Mouse (Mus musculus) gastrocnemius, postnatal 14 days (tissue): ENCODE results near the gene Arhgef28. TPM values are rescaled to one million over a fixed set of nuclear protein-coding genes. Genes with fewer than 3 reads are reported as not detected.
A peak's percentile ranks its signal among the peaks of the same experiment; 100 is the strongest.
"Not testable (repeated sequence)": the region's sequence is repeated elsewhere in the genome, so short reads cannot be mapped to it uniquely, and the experiment has no call there.

Experiments
- DNase-seq: peaks from one replicate; pipeline ENCODE4 v3.0.0; 2021; ENCODE audit warnings: mixed read lengths
- intact Hi-C: fragments of 180-260 bp; cut with DNase I; formaldehyde crosslinking; loops from one replicate; pipeline ENCODE4 v1.15.1; 2025; ENCODE audit warnings: low total_unique reads
- total RNA-seq, 2 experiments: library from RNA; stranded (reverse); gene quantifications; 2 replicates each; pipeline ENCODE4 v1.2.3; 2021

Arhgef28 gene
- total RNA-seq, 2 experiments from 2014 or later = 3.8 to 4.6 TPM

DNA sequence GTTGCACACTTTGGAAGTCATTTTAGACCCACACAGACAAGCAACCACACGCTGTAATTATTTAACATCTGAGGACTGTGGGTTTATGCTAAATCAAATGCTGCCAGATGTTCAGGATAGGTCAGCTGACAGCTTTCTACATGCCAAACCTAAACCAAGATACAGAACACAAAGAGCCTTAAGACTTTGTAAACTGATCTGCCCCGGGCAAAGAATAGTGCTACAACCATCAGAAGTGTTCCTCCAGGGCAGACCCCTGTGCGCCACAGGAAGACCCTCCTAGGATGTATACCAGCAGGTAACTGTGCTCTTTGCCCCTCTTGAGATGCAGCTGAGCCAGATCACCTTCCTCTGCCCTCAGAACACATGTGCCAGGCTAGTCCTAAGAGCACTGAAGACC lies 111.9 kb downstream of the Arhgef28 start:
- intact Hi-C loops = no loop called here
- DNase-seq = no peak

DNA sequence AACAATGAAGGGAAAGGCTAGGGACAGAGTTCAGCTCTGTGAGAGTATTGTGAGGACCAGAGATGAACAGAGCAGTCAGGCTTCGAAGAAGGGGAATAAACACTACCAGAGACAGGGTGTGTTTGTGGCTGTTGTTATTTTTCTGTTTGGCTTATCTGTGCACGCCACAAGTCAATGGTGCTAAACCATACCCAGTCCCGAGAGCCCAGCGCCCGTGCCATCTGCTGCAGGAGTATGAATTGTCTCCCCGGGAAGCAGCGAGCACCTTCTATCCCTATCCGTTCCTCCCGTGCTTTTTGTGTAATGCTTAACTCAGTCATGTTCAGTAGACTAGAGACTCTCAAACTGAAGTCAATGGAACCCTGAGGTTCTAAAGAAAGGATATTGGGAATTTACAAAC lies 112.8 kb downstream of the Arhgef28 start:
- DNase-seq = no peak
- intact Hi-C loops = no loop called here

DNA sequence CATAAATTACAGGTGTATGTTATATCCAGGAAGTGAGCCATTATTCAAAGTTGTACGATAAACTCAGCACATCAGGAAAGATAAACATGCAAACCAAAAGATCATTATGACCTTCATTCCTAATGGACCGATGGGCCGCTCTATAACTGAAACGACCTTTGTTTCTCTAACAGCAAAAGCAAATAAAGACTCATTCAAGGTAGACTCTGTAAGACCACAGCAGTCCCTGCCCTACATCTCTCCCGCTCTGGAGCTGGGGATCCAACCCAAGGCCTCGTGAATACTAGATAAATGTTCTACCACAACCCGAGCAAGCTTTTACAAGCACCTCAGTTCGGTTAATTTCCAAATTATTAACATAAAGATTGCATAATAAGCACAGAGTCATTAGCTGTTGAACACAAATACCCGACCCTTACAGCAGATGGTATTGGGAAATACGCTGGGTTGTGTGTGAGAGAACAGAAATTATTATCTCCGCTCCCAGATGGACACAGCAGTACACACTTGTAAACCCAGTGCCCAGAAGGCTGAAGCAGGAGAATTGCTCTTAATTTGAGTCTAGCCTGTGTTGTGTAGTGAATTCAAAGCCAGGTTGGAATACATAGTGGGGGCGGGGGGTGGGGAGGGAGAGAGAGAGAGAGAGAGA lies 113.8 kb downstream of the Arhgef28 start:
- intact Hi-C loops = no loop called here
- DNase-seq = no peak

DNA sequence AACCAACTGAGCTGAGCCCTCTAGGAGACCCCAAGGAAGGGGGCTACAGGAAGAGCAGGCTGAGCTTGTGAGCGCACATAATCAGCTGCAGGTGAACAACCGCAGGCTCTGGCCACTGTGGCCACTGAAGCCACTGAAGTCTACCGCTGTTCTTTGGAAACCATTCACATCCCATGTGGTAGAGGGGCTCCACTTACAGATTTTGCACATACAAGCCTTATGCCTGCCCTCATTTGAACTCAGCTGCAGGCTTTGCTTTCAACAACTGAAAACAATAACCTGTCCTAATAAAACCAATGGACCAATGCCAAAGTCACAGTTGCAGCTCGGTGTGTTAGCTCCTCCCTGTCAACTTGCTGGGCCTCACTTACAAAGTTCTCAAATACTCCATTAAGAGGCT lies 126.6 kb downstream of the Arhgef28 start:
- intact Hi-C loops = no loop called here
- no peak for DNase-seq

DNA sequence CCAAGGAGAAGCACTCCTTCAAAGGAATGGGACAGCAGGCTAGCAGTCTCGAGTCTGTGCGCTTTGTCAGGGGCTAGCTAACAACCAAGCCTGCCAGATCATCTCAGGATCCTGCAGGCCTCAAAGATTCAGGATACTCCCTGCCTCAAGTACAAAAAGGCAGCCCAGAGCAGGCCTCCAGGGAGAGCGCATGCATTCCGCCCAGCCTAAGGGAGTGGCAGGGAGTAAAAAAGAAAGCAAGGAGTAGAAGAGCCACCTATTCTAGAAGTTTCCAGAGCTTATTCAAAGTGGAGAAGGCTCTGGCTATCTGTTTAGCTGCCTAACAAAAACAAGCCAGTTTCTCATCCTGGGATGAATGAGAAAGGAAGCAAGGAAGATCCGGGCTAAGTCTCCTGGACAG lies 128.0 kb downstream of the Arhgef28 start:
- intact Hi-C loops = no loop called here
- DNase-seq = peak; percentile 17

DNA sequence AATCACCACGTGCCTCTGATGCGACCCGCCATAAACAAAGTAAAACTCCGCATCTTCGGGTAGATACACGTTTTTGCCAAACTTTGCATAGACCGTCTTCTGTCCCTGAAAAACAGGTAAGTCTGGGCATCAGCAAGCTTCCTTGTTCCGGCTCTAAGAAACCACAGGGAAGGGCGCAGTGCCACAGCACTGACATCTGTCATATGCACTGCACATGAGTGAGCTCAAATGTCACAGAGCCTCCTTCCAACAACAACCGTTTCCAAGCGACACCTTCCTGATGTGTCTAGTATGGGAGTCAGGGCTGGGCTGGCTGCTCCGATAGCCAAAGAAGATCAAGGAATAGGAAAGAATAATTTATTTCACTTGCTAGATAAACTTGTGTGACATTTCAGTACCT lies 129.0 kb downstream of the Arhgef28 start:
- intact Hi-C loops = no loop called here
- no peak for DNase-seq

DNA sequence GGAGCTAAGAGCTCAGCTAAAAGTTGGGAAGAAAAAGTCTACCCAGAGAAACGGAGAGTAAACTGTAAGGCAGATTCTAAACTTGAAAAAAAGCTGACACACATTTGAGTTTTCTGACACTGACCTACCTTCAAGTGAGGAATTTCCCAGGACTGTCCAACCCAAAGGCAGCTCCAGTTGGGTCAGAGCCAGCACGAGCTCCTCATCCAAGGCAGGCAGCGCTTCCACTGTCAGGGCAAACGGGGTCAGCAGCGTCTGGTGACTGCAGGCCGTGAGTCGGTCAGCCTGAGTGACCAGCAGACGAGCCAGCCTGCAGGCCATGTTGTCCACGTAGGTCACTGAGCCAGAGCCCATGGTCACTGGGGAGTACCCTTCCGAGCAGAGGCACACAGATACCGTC lies 131.4 kb downstream of the Arhgef28 start:
- intact Hi-C loops = no loop called here

DNA sequence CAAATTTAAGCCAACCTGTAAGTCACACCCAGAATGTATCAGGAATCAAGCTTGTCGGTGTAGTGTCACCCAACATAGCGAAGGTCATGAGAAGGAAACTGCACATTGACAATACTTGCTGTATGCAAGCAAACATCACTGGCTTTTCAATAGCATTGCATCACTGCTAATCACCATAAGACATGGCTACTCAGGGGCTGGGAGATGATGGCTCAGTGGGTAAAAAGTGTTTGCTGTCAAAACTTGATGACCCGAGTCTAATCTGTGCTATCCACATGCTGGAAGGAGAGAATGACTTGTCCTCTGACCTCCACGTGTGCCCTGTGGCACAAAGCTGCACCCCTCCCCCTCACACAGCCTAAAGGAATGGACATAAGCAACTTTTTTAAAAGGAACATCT lies 133.0 kb downstream of the Arhgef28 start:
- intact Hi-C loops = no loop called here
- DNase-seq = no peak

More for the DNA sequence above, 131.4 kb downstream of the Arhgef28 start:
- DNase-seq = peak; percentile 75

DNA sequence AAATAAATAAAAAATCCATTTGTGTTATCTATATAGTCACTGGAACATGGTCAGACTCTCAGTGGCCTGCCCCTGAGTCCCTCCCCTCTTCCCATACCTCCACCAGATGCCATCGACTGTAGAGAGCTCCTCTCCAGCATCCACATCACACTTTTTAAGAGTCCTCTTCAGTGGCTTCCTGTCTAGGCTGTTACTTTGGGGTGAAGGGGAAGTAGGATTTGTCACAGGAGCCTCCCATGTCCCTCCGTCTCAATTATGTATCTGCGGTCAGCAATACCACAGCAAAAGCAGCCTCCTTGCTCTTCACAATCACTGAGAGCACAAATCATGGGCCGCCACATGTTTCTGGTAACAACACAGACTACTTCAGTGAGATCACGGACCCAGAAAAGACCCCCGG lies 135.8 kb downstream of the Arhgef28 start:
- DNase-seq = no peak
- intact Hi-C loops = no loop called here

DNA sequence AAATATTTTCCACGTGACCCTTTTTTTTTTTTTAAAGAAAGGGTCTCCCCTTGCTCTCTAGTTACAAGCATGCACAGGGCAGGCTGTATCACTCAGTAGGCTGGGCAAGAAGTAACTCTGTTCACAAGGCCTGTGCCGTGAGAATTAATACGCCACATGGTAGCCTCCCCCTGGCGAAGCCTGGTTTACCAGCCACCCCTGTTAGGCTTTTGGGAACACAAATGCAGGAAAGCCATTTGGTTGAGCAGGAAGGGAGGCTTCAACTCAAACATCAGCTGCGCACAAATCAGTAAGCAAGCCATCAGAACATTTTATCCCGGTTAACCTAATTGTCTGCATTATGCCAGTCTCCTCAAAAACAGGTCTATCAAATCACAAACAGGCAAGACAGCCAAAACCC lies 136.6 kb downstream of the Arhgef28 start:
- intact Hi-C loops = no loop called here
- DNase-seq = no peak

DNA sequence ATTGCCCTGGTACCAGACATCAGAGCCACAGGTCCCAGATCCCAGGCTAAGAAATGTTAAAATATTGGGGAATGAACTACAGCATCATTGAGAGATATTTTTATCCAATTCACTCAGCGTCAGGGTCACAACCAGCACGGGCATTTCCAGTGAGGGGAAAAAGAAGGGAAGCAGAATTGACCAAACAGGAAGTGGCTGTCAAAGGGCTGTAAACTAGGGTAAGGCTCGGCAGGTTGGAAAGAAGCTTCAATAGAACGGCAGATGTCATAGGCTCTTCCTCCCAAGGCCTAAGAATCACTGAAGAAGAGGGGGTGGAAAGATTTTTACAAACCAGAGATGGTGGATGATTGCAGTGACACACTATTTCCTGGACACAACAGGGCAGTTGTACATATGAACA lies 143.4 kb downstream of the Arhgef28 start:
- DNase-seq = no peak
- intact Hi-C loops = no loop called here

DNA sequence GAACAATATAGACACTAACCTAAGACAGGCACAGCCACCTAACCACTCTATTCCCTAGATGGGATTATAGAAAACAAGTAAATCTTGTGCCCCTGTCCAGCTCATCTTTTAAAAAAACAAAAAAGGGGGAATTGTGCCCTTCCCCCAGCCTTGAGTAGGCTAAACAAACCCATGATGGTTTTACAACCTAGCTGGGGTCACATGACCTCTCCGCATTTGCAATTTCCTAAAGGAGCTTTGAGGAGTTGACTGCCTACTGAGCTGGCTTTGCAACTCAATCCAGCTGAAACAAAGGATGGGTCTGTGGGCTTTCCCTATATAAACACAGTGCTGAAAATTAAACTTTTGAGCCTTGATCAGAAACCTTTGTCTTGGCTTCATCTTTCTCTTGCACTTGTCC lies 146.1 kb downstream of the Arhgef28 start:
- intact Hi-C loops, DNase-seq: not testable (repeated sequence)

DNA sequence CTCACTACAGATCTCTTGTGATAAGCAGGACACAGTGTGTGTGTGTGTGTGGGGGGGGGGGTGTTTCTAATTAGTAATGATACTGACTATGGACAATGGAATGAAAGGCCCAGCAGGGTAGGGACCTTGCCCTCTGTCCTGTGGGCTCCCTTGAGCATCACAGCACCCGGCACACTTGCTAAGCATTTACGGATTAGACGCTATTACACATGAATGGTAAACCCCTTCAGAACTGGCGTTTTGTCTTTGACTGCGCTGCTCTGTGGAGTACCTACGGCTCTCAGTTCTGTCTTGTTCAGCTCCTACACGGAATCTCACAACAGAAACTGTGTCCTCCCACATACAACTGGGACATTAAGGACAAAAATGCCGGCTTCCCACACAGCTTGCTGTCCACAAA lies 151.0 kb downstream of the Arhgef28 start:
- no peak for DNase-seq
- intact Hi-C loops = no loop called here

DNA sequence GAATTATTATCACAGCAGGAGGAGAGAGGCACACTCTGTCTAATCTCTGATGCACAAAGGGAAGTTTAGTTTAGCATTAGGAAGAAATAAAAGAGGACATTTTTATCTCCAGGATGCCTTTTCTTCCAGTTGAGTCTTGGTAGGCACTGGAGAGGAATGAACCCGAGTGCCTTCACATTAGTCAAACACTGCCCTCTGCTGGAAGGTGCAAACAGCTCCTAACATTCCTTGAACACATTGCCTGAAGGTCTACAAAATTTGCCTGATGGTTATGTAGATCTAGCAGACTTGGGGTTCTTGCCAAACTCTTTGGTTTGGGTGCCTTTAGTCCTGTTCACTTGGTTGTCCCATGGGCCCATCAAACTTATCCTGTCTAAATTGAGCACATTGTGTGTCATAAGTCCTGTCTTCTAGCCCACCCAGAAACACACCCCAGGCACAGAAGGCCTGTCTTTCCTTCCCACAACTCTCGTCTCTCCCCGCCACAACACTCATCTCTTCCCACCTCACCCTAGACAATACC lies 165.6 kb downstream of the Arhgef28 start:
- intact Hi-C loops = no loop called here

DNA sequence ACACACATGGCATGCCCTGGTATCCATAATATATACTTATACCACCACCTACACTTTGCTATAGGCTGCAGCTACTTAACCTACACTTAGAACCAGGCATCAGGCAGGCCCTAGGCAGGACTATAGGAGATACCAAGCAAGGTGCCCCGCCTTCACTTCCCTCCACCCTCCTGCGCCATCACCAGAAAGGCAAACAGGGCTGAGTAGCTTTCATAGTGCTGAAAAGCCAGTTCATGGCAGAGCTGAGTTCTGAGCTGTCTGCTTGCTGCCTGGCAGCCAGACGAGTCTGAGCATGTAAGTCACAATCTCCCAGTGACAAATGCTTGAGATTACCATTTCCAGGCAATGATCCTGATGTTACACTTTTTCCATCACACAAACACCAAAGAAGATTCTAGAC lies 167.5 kb downstream of the Arhgef28 start:
- intact Hi-C loops = no loop called here
- no peak for DNase-seq

More for the DNA sequence above, 165.6 kb downstream of the Arhgef28 start:
- DNase-seq = peak; percentile 24

DNA sequence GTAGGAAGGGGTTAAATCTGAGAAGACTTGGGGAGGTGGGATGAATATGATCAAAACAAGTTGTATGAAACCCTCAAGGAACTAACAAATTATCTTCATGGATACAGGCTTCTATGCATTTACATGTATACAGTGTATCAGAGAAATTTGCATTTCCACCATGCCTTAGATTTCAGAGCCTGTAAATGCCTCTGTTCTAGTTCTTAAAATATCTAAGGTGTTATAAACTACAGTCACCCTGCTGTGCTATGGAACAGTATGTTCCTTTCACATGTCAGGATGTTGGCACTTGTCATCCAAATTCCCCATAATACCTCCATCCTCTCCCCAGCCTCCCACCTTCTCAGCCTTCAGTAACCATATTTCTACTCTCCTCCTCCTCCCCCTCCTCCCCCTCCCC lies 168.5 kb downstream of the Arhgef28 start:
- intact Hi-C loops = no loop called here
- DNase-seq = no peak

DNA sequence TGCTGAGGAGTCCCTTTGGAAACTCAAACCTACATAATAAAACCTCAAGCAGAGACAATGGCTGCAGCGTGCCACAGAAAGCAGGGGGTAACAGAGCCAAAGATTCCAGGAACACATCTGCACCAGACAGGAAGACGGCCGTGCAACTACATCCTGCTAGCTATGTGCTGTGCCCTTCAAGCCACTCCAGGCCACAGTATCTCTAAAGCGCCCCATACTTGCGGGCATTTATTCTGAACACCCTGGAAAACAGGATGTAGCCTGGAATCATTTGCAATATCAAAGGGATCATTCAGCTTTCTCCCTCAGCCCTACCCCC lies 174.6 kb downstream of the Arhgef28 start:
- intact Hi-C loops = loop anchor here (5.0 kb wide), 3 partner anchors 171 to 206 kb away; no protein-coding TSS in a partner anchor
- no peak for DNase-seq

DNA sequence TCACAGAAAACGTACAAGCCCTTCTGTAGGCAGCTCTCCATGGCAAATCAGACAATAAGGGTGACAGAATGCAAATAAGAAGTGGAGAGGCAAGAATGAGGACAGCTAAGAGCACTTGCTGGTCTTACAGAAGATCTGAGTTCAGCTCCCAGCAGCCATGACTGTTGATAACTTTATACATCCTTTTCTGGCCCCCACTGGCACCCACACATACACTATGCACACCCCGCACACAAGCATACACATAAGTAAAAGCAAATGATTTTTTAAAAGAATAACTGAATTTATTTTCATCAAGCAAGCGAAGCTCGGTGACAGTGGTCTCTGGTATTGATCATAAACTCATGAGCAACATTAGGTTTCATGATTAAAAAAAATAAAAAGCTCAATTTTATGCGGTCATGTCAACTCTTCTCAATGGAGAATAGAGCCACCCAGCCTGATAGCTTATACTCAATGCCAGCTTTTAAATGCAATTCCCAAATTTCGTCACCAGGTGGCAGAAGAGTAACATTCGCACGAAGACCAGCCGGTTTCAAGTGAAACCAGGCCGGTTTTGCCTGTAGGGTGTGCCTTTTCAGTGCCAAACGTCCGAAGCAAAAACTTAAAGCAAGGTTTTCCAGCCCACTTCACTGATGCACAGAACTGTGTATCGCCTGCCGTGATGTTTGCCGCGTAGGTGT lies 175.1 kb downstream of the Arhgef28 start:
- intact Hi-C loops = loop anchor here (5.0 kb wide), 3 partner anchors 171 to 206 kb away; no protein-coding TSS in a partner anchor
- DNase-seq = peak; percentile 72

DNA sequence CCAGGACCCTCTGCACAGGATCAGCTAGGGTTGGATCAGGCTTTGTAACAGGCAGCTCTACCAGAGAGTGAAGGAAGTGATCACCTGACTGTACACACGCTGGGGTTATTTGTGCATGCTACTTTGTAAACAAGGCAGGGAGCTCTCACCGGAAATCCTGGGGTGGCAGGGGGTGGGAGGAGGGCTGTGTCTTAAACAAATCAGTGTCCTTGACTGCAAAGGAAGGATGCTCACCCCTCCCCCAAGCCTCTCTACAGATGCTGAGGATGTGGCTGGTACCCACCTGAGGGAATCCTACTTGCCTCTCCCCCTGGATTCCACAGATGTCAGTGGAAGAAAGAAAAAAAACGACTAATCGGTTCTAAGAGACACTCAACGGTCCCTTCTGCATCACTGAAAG lies 176.2 kb downstream of the Arhgef28 start:
- DNase-seq = no peak
- intact Hi-C loops = loop anchor here (5.0 kb wide), 3 partner anchors 172 to 207 kb away; no protein-coding TSS in a partner anchor

DNA sequence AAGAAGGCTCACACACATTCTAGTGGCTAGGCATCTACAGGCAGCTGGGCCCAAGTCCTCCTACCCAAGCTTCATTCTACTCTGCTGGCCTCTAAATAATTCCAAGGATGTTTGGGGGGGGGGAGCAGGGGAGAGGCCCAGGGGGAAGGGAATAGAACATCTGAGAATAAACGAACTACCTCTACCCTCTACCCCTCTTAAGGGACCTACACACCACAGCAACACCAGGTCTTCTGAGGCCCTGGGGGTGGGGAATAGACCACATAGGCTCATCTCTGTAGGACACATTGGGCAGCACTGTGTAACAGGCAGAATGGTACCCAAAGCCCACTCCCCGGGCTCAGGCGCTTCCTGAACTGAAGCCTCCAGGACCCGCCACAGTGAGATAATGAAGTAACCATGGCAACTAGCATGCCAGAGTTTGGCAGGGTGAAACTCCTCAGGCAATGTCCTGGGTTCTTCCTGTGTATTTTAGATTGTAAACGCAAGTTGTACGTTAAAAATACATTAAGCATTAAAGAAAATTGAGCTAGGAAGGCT lies 177.5 kb downstream of the Arhgef28 start:
- no peak for DNase-seq
- intact Hi-C loops = no loop called here

DNA sequence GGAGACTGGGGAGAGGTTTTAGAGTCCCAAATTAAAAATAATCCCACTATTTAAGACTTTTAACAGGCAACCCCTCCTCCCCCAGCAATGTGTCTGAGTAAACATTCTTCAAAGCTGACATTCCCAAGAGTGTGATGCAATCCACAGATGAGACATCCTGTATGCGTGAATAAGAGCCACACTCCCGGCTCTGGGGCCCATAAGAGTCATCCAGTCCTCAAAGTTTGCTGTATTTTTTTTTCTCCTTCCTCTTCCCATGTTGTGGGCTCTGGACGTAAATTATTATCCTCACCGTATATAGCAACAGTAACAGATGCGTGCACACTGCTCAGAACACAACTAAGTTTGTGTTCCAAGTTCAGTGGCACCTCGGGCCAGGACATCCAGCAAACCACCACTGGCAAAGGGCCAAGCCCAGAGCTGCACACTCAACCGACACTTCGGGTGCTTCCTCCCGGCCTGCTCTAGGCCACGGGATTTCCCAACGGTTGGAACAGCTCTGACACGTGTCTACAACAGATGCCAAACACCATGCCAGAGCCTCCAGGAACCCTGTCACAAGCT lies 178.5 kb downstream of the Arhgef28 start:
- peak; percentile 61 for DNase-seq
- intact Hi-C loops = no loop called here
